Mouse (Mus musculus) T-cell, adult 66 days (primary cell): Measurements from ENCODE around the gene Vmn2r68. TPM values are rescaled to one million over a fixed set of nuclear protein-coding genes. Genes with fewer than 3 reads are reported as not detected.

Source experiments
- total RNA-seq, 2 experiments: library from RNA; stranded (reverse); gene quantifications; 3 replicates in 1 of 2; 4 replicates in 1 of 2; pipeline ENCODE4 v1.2.4; 2023

Vmn2r68 gene
- total RNA-seq: not detected

DNA sequence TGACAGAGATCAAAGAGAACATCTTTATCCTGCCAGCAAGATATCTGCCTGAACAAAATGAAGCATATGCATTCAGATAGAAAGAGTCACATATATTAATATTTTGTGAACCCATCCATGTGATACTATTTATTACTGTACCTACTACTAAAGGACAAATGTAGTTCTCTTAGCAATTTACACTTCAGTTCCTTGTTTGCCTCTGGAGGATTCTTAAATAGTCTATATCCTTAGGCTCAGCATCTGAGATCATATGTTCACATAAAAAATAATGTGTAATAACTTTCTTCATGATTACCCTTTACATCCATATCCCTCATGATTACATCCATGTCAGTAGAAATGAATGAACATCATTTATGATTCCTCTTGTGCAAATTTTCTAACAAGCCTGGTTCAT lies at the start of gene Vmn2r68:
TSS of gene Vmn2r68 (minus strand) at position 101 of the 400 bp plus-strand sequence.

Other genes starting within 250 kb of the Vmn2r68 start
- gene Vmn2r66, start 225.5 kb downstream of the Vmn2r68 start, total RNA-seq: not detected
- gene Vmn2r67, start 81.8 kb downstream of the Vmn2r68 start, total RNA-seq: not detected
- gene Vmn2r69, start 178.1 kb upstream of the Vmn2r68 start, total RNA-seq: not detected